Mouse (Mus musculus): ENCODE results near the gene Cyp26b1.

- no peak for TF ChIP-seq CTCF (IDR thresholded peaks at IDR 0.05; ENCODE audit: low read depth)
- TF ChIP-seq EP300 (IDR thresholded peaks at IDR 0.05; ENCODE audit: low read depth): no peak
Observed at GRCm38 (mm10) chr6:84590961-84591745, 2.6 kb downstream of the Cyp26b1 start.
